Mouse (Mus musculus): Measurements from ENCODE around the gene Eya3.

GRCm38 (mm10) chr4:132652842-132653241 is 14.1 kb downstream of the Eya3 start:
- TF ChIP-seq POLR2A (IDR thresholded peaks at IDR 0.05; ENCODE audit: extremely low read depth, insufficient read depth, low read length) (no peak), CTCF (IDR thresholded peaks at IDR 0.05; ENCODE audit: low read depth, low read length) (no peak)
